Mouse (Mus musculus) liver, embryonic 13.5 days (tissue): ENCODE measurements around the gene Safb2. TPM values are rescaled to one million over a fixed set of nuclear protein-coding genes. Genes with fewer than 3 reads are reported as not detected.

ENCODE experiments used
- ATAC-seq: fragments of 200-750 bp; cut with Nextera tagmentation; 2 replicates; pipeline ENCODE4 v1.8.0; 2017; ENCODE audit warnings: low read depth, mild to moderate bottlenecking, moderate number of reproducible peaks, moderate library complexity
- DNase-seq: peaks from one replicate; pipeline ENCODE4 v3.0.0; 2022
- H3K27ac ChIP-seq: fragments of 300-500 bp; sonication (generic); 2 replicates; pipeline ENCODE4 v1.5.1; 2015; ENCODE audit warnings: moderate library complexity, mild to moderate bottlenecking, inconsistent platforms
- H3K27me3 ChIP-seq: fragments of 300-500 bp; sonication (generic); 2 replicates; pipeline ENCODE4 v1.6.1; 2015; ENCODE audit warnings: mild to moderate bottlenecking, inconsistent platforms
- H3K36me3 ChIP-seq: fragments of 300-500 bp; sonication (generic); 2 replicates; pipeline ENCODE4 v1.6.1; 2015; ENCODE audit warnings: mild to moderate bottlenecking, inconsistent platforms
- H3K4me1 ChIP-seq: fragments of 300-500 bp; sonication (generic); replicated peaks from 2 replicates; pipeline ENCODE4 v1.6.1; 2015; ENCODE audit warnings: inconsistent platforms
- H3K4me2 ChIP-seq: fragments of 300-500 bp; sonication (generic); 2 replicates; pipeline ENCODE4 v1.6.1; 2015; ENCODE audit warnings: inconsistent platforms, mild to moderate bottlenecking, moderate library complexity
- H3K4me3 ChIP-seq: fragments of 300-500 bp; sonication (generic); replicated peaks from 2 replicates; pipeline ENCODE4 v1.5.1; 2015; ENCODE audit warnings: mild to moderate bottlenecking, inconsistent platforms
- H3K9ac ChIP-seq: fragments of 300-500 bp; sonication (generic); 2 replicates; pipeline ENCODE4 v1.6.1; 2015; ENCODE audit warnings: mild to moderate bottlenecking, inconsistent platforms
- H3K9me3 ChIP-seq: fragments of 300-500 bp; sonication (generic); replicated peaks from 2 replicates; pipeline ENCODE4 v1.6.1; 2016; ENCODE audit warnings: inconsistent platforms
- WGBS: fragments of 180-500 bp; shearing (Covaris S2); methylation state at CpG from one replicate; pipeline ENCODE4 v1.1.7; 2015; ENCODE audit not compliant: insufficient replicate concordance; 5-methylcytosine and 5-hydroxymethylcytosine counted together
- polyA plus RNA-seq: library from polyadenylated mRNA; unstranded; fragments of >200 nt; fragmentation: Nextera tagmentation; extraction: Ambion mirVana; gene quantifications from 2 replicates; pipeline ENCODE4 v1.2.1, GENCODE M21; 2015

Safb2 gene
- polyA plus RNA-seq, 1 experiment from 2014 or later, result 37.5 TPM

DNA sequence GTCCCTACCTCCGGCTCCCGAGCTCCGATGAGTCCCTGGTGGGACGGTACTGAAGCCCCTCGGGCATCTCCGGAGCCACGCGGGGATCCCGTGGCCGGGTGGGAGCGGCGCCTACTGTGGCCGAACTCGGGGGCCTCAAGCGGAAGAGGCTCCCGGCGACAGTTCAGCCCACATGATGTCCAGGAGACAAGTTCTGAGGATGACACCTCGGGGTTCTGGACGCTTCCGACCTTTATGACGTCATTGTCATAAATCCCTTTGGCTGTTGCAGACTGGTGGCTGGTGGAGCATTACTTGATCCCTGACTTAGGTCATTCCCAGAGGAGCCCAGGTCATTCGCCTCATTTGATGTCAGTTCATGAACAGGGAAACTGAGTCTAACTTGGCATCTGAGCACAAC lies 72.1 kb downstream of the Safb2 start, which contains the start of gene Znrf4:
Gene Znrf4, minus strand, starts transcription at position 122 of the 400 bp plus-strand sequence.
- H3K27me3 ChIP-seq, result peaks cover 87% of the 10 kb centered on the region

GRCm38 (mm10) chr17:56511707-56512090 lies 72.7 kb downstream of the Safb2 start:
- Histone ChIP-seq H3K27ac (no peak overlapping the region), H3K27me3 (peaks cover 83% of the 10 kb centered on the region), H3K9ac (no peak overlapping the region), H3K9me3 (no peaks in the 10 kb centered on the region), H3K4me3 (0 out of 2 replicates have a peak overlapping the region, but pooled peaks have one; percentile 12), H3K4me1 (peaks cover 18% of the 10 kb centered on the region), H3K36me3 (no peaks in the 10 kb centered on the region), H3K4me2 (0 out of 2 replicates have a peak overlapping the region, but pooled peaks have one; percentile 14)
- DNase-seq (no peak), ATAC-seq (no peak)
- 27% methylated on average over 29 of the region's 29 CpGs for WGBS

More for the DNA sequence above, 72.1 kb downstream of the Safb2 start, which contains the start of gene Znrf4:
- DNase-seq (no peak), ATAC-seq (no peak)
- Histone ChIP-seq H3K9me3 (no peaks in the 10 kb centered on the region), H3K36me3 (no peaks in the 10 kb centered on the region), H3K4me3 (peak within 1 kb of the TSS; percentile 12; the same call in 1 of the 2 replicates), H3K4me1 (peaks cover 14% of the 10 kb centered on the region; the same call in 1 of the 2 replicates), H3K27ac (no peak within 1 kb of the TSS), H3K4me2 (peak within 1 kb of the TSS; percentile 14; the same call in 1 of the 2 replicates), H3K9ac (no peak within 1 kb of the TSS)
- 51% methylated on average over 22 of the region's 22 CpGs for WGBS

DNA sequence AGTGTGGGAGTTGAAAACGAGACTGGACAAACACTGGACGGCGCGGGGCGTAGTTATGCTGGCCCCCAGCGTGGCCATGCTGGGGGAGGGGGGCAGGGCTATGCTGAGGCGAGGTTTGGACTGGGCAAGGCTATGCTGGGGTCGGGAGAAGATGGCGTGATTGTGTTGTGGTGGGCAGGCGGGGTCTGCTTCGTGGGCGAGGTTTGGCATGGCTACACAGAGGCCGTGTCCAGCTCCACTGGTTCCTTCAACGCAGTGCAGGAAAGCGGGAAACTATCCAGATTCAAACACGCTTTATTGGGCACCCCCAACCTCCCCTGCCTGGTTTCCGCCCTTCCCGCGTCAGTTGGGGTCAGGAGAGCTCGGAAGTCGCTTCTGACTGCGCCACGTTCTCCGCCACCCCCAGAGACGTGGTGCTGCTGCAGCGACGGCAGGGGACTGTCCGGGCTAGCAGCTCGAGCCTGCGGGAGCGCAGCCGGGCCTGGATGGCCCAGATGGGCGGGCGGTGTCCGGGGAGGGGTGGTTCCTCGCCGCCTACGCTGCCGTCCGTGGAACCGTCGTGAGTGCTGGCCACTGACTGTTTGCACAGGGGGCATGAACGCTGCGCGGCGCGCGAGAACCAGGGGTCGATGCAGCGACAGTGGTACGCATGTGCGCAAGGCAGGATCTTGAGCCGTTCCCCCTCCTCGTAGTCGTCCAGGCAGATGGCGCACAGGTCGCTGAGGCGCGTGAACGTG lies 73.2 kb downstream of the Safb2 start:
- no peaks in the 10 kb centered on the region for H3K36me3 ChIP-seq
- peaks cover 79% of the 10 kb centered on the region for H3K27me3 ChIP-seq
- ATAC-seq (no peak), DNase-seq (no peak)
- no peaks in the 10 kb centered on the region for H3K9me3 ChIP-seq
- peaks cover 20% of the 10 kb centered on the region for H3K4me1 ChIP-seq
- peak overlapping the region; percentile 14; the same call in 1 of the 2 replicates for H3K4me2 ChIP-seq
- 7% methylated on average over 60 of the region's 60 CpGs for WGBS
- H3K9ac ChIP-seq, result no peak overlapping the region
- H3K4me3 ChIP-seq, result peak overlapping the region; percentile 12; the same call in 1 of the 2 replicates
- no peak overlapping the region for H3K27ac ChIP-seq

Other genes with a start within 250 kb of the Safb2 start
- gene Ptprs, start 108.1 kb downstream of the Safb2 start, polyA plus RNA-seq, result 6.2 and 7.6 TPM in 2 replicates
- gene Znrf4, start 72.2 kb downstream of the Safb2 start, polyA plus RNA-seq, result not detected in 2 replicates
- gene Gm20219, start 30.2 kb downstream of the Safb2 start, polyA plus RNA-seq, result 0.08 and 0.14 TPM in 2 replicates
- gene Safb, start 240 bp upstream of the Safb2 start, polyA plus RNA-seq, result 44.4 and 59.7 TPM in 2 replicates
- 157 and 167 TPM in 2 replicates for gene 2410015M20Rik, start 25.2 kb upstream of the Safb2 start, polyA plus RNA-seq
- 1,217 and 1,404 TPM in 2 replicates for gene Rpl36, start 28.8 kb upstream of the Safb2 start, polyA plus RNA-seq
- gene Lonp1, start 42.3 kb upstream of the Safb2 start, polyA plus RNA-seq, result 41.0 and 42.2 TPM in 2 replicates
- 0.37 and 0.64 TPM in 2 replicates for gene Catsperd, start 43.6 kb upstream of the Safb2 start, polyA plus RNA-seq
- gene Ranbp3, start 88.7 kb upstream of the Safb2 start, polyA plus RNA-seq, result 49.6 and 50.8 TPM in 2 replicates
- gene Ndufa11, start 133.2 kb upstream of the Safb2 start, polyA plus RNA-seq, result 229 and 268 TPM in 2 replicates
- 2.6 and 3.2 TPM in 2 replicates for gene Vmac, start 133.4 kb upstream of the Safb2 start, polyA plus RNA-seq
- 1.00 and 1.0 TPM in 2 replicates for gene Nrtn, start 172.9 kb upstream of the Safb2 start, polyA plus RNA-seq
- 17.2 and 17.5 TPM in 2 replicates for gene Dus3l, start 180.2 kb upstream of the Safb2 start, polyA plus RNA-seq
- 0.45 and 0.61 TPM in 2 replicates for gene Prr22, start 185.7 kb upstream of the Safb2 start, polyA plus RNA-seq
- 10.1 and 10.7 TPM in 2 replicates for gene Rfx2, start 246.4 kb upstream of the Safb2 start, polyA plus RNA-seq